Mouse (Mus musculus) heart, postnatal 0 days (tissue): ENCODE measurements around the gene Stk33. TPM values are rescaled to one million over a fixed set of nuclear protein-coding genes. Genes with fewer than 3 reads are reported as not detected.

Experiments
- ATAC-seq: fragments of 200-750 bp; cut with Nextera tagmentation; 2 replicates; pipeline ENCODE4 v1.8.0; 2017; ENCODE audit warnings: low read depth, moderate number of reproducible peaks, moderate library complexity; ENCODE audit not compliant: insufficient read depth
- DNase-seq: peaks from one replicate; pipeline ENCODE4 v3.0.0-alpha.2; 2016; ENCODE audit warnings: low spot score
- H3K27ac ChIP-seq: fragments of 300-500 bp; sonication (generic); 2 replicates; pipeline ENCODE4 v1.5.1; 2014; ENCODE audit warnings: low read depth, mild to moderate bottlenecking
- H3K27me3 ChIP-seq: fragments of 300-500 bp; sonication (generic); 2 replicates; pipeline ENCODE4 v1.6.1; 2014; ENCODE audit warnings: low read length, mixed read lengths; ENCODE audit not compliant: control insufficient read depth, insufficient read depth
- H3K36me3 ChIP-seq: fragments of 300-500 bp; sonication (generic); replicated peaks from 2 replicates; pipeline ENCODE4 v1.6.1; 2014; ENCODE audit warnings: low read length, mixed read lengths; ENCODE audit not compliant: control insufficient read depth, insufficient read depth
- H3K4me1 ChIP-seq: fragments of 300-500 bp; sonication (generic); 2 replicates; pipeline ENCODE4 v1.6.1; 2014; ENCODE audit warnings: antibody characterized with exemption; ENCODE audit not compliant: control insufficient read depth, insufficient read depth
- H3K4me2 ChIP-seq: fragments of 300-500 bp; sonication (generic); 2 replicates; pipeline ENCODE4 v1.6.1; 2014; ENCODE audit warnings: low read depth, mild to moderate bottlenecking, low read length, moderate library complexity
- H3K4me3 ChIP-seq: fragments of 300-500 bp; sonication (generic); 2 replicates; pipeline ENCODE4 v1.5.1; 2014; ENCODE audit warnings: low read depth, low read length
- H3K9ac ChIP-seq: fragments of 300-500 bp; sonication (generic); replicated peaks from 2 replicates; pipeline ENCODE4 v1.6.1; 2014; ENCODE audit warnings: low read depth, low read length, mixed read lengths
- H3K9me3 ChIP-seq: fragments of 300-500 bp; sonication (generic); replicated peaks from 2 replicates; pipeline ENCODE4 v1.6.1; 2016; ENCODE audit warnings: low read length; ENCODE audit not compliant: control insufficient read depth
- CTCF ChIP-seq: IDR thresholded peaks from 2 replicates; pipeline ENCODE4 v1.5.1; 2016; ENCODE audit warnings: antibody characterized with exemption, control low read depth, low read depth
- EP300 ChIP-seq: IDR thresholded peaks from 2 replicates; pipeline ENCODE4 v1.6.1; 2016; ENCODE audit warnings: antibody characterized with exemption, low read depth
- WGBS: fragments of 180-500 bp; shearing (Covaris S2); extraction: QIAGEN DNeasy Blood & Tissue Kit; methylation state at CpG from one replicate; pipeline ENCODE4 v1.1.7; 2014; 5-methylcytosine and 5-hydroxymethylcytosine counted together
- polyA plus RNA-seq: library from polyadenylated mRNA; unstranded; fragments of >200 nt; fragmentation: Nextera tagmentation; extraction: Ambion mirVana; gene quantifications from 2 replicates; pipeline ENCODE4 v1.2.1, GENCODE M21; 2015
- total RNA-seq: library from RNA; depleted of rRNA; stranded (reverse); fragments of >200 nt; gene quantifications from 2 replicates; pipeline ENCODE4 v1.2.3, GENCODE M21; 2014; ENCODE audit warnings: low replicate concordance

Gene Stk33
- total and polyA plus RNA-seq, 2 experiments from 2014 or later, result 0.22 TPM; not detected in 1

DNA sequence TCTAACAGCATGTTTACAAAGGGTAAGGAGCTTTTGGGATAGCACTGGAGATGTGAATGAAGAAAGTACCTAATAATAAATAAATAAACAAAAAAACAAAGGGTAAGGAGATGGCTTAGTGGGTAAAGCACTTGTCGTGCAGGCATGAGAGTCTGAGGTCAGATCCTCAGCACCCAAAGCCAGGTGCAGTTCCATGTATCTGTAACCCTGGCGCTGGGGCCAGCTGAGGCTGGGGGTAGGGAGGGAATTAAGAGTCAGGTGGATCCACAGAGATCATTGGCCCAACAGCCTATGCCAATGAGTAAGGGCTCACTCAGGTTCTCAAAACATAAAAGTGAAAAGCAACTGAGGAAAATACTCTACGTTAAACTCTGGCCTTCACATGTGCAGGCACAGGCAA, 91.6 kb downstream of the Stk33 start:
- Histone ChIP-seq H3K9me3 (no peaks in the 10 kb centered on the region), H3K9ac (no peak overlapping the region), H3K27ac (no peak overlapping the region), H3K27me3 (no peaks in the 10 kb centered on the region), H3K4me1 (no peaks in the 10 kb centered on the region), H3K4me3 (no peak overlapping the region), H3K4me2 (no peak overlapping the region), H3K36me3 (no peaks in the 10 kb centered on the region)
- DNase-seq, result no peak
- TF ChIP-seq EP300, result no peak
- TF ChIP-seq CTCF, result no peak
- no peak for ATAC-seq
- WGBS, result 76% methylated on average over 3 of the region's 3 CpGs

DNA sequence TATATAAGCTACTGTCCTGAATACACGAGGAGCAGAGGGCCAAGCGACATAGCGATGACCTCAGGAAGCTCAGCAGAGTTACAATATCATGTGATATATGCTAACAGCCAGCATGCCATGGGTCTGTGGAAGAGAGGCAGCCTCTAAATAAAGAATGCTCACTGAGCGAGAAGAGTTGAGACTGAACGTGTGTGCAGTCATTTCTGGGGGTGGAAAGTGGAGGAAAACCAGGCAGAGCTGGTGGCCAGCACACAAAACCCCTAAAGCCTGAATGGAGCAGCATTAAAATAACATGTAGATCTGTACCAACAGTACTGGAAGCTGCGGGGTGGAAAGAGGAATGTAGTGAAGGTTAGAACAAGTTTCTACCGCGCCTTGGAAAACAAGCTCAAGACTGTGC, 107.2 kb downstream of the Stk33 start:
- ATAC-seq (no peak), DNase-seq (no peak)
- Histone ChIP-seq H3K27me3 (no peaks in the 10 kb centered on the region), H3K36me3 (no peaks in the 10 kb centered on the region), H3K9ac (no peak overlapping the region), H3K9me3 (no peaks in the 10 kb centered on the region), H3K27ac (no peak overlapping the region), H3K4me3 (no peak overlapping the region), H3K4me1 (no peaks in the 10 kb centered on the region), H3K4me2 (no peak overlapping the region)
- no peak for TF ChIP-seq CTCF
- TF ChIP-seq EP300, result no peak
- WGBS, result 64% methylated on average over 8 of the region's 8 CpGs

DNA sequence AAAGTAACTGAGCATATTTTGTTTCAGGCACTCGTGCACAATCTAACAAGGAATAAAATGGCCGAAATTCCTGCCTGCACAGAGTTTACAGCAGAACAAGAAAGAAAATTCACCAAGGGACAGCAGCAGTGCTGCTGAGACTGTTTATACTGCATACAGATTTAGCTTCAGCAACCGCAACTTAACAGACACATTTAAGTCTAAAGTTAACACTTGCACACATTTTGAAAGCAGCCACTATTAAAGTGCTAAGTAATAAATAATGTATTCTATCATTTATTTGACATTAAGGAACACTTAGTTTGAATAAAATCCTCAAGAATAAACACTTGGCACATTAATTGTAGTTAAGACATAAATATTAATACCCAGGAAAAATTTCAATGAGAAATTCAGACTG, 110.1 kb downstream of the Stk33 start:
- ATAC-seq, result no peak
- TF ChIP-seq EP300 (no peak), CTCF (no peak)
- WGBS, result 59% methylated on average over 3 of the region's 3 CpGs
- Histone ChIP-seq H3K9ac (no peak overlapping the region), H3K4me1 (no peaks in the 10 kb centered on the region), H3K27ac (no peak overlapping the region), H3K4me2 (no peak overlapping the region), H3K9me3 (no peaks in the 10 kb centered on the region), H3K4me3 (no peak overlapping the region), H3K36me3 (no peaks in the 10 kb centered on the region), H3K27me3 (no peaks in the 10 kb centered on the region)
- DNase-seq, result no peak

DNA sequence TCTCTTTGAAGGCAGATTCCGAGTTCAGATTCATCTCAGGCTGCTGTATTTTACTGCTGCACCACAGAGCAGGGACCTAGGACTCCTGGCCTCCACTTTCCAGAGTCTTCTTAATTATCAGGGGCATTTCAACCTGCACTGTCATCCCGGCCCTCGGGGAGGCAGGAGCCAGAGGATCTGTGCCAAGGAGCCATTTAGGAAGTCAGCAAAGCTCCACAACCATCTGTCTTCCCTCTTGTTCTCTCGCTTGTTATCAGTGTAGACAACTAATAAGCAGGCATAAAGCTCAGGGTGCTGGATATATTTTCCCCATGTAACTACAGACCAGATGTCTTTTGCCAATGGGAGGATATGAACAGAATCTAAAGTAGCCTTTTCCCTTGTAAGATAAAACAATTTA, 112.1 kb downstream of the Stk33 start:
- WGBS, result 36% methylated on average over 4 of the region's 4 CpGs
- ATAC-seq, result no peak

DNA sequence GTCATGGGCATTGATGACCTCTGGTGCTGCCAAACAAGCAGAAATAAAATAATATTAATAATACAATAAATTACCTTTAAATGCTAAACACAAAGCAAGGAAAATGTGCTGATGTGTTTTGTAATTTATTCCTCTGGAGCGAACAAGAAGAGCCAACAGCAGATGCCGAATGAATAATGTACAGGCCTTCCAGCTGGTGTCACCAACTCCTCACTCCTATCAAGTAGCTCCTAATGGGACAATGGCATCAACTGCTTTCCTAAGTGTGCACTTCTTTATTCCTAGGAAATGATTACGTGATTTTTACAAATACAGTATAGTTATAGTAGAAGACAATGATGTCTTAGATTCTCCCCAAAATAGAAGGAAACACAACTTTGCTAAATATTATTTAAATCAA, 113.2 kb downstream of the Stk33 start:
- no peaks in the 10 kb centered on the region for H3K4me1 ChIP-seq
- WGBS, result 78% methylated on average over 3 of the region's 3 CpGs

More for the DNA sequence above, 112.1 kb downstream of the Stk33 start:
- no peaks in the 10 kb centered on the region for H3K4me1 ChIP-seq
- H3K27me3 ChIP-seq, result no peaks in the 10 kb centered on the region
- no peak overlapping the region for H3K4me3 ChIP-seq
- H3K9ac ChIP-seq, result no peak overlapping the region
- TF ChIP-seq CTCF, result no peak
- no peak for TF ChIP-seq EP300
- H3K4me2 ChIP-seq, result no peak overlapping the region
- DNase-seq, result no peak
- no peak overlapping the region for H3K27ac ChIP-seq
- H3K9me3 ChIP-seq, result no peaks in the 10 kb centered on the region
- H3K36me3 ChIP-seq, result no peaks in the 10 kb centered on the region

DNA sequence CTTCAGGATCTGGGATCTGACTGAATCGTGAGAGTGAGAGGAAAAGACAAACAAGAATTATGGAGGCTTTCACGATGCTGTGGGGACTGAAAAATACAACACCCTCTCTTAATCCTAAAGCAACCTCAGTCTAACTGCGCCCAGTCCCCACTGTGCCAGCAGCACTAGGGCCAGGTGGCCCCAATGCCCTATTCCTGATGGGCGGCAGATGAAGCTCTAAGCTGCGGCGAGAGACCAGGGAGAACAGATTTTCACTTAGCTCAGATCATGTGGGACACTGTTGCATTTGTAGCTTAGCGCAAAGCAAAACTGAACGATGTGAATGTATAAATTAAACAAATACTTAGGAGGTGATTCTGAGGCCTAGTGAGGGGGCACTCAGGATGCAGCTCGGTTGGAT, 113.7 kb downstream of the Stk33 start:
- H3K9me3 ChIP-seq, result no peaks in the 10 kb centered on the region
- no peak overlapping the region for H3K4me3 ChIP-seq
- no peak overlapping the region for H3K9ac ChIP-seq
- no peaks in the 10 kb centered on the region for H3K27me3 ChIP-seq
- no peak for DNase-seq
- no peaks in the 10 kb centered on the region for H3K4me1 ChIP-seq
- H3K36me3 ChIP-seq, result no peaks in the 10 kb centered on the region
- no peak overlapping the region for H3K4me2 ChIP-seq
- ATAC-seq, result no peak
- no peak for TF ChIP-seq CTCF
- no peak for TF ChIP-seq EP300
- no peak overlapping the region for H3K27ac ChIP-seq
- 83% methylated on average over 9 of the region's 9 CpGs for WGBS

More for the DNA sequence above, 113.2 kb downstream of the Stk33 start:
- no peaks in the 10 kb centered on the region for H3K9me3 ChIP-seq
- no peaks in the 10 kb centered on the region for H3K27me3 ChIP-seq
- no peak overlapping the region for H3K27ac ChIP-seq
- no peak for TF ChIP-seq CTCF
- no peak overlapping the region for H3K4me3 ChIP-seq
- H3K4me2 ChIP-seq, result no peak overlapping the region
- H3K36me3 ChIP-seq, result no peaks in the 10 kb centered on the region
- no peak for ATAC-seq
- no peak overlapping the region for H3K9ac ChIP-seq
- no peak for DNase-seq
